Mouse (Mus musculus) stomach, postnatal 0 days (tissue): ENCODE data around the gene Cdh1.

ENCODE experiments used
- CTCF ChIP-seq: IDR thresholded peaks from 2 replicates; pipeline ENCODE4 v1.5.1; 2016; ENCODE audit warnings: antibody characterized with exemption, low read depth, mild to moderate bottlenecking, moderate library complexity
- EP300 ChIP-seq: optimal IDR thresholded peaks from 2 replicates; pipeline ENCODE3; 2016; ENCODE audit warnings: antibody characterized with exemption

- TF ChIP-seq EP300 (no peak), CTCF (no peak)
Measured at GRCm38 (mm10) chr8:106608425-106608824, 5.3 kb downstream of the Cdh1 start.
